Comparison of ENCODE assay signal across 38 mouse cellular contexts in the genomic region with DNA sequence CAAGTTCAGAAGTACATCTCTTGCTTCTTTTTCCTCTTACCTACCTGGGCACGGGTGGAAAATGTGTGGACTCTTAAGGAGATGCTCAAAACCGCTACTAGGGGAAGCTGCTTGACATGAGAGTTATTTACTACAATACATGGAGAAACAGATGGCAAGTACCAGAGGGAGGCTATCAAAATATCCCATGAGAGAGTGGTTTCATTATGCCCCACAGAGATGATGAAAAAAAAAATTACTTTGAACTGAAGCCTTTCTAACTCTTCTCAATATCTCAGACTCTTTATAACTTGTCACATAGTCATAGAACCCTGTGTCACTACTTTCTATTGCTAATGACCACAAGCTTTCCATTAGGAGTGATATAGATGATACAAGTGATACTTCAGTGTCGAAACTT. TPM values are rescaled to one million over a fixed set of nuclear protein-coding genes. Genes with fewer than 3 reads are reported as not detected.
"Had no signal": no experiment of that assay in that cellular context is flagged by ENCODE, and none has a peak within 500 bp of the region (broad histone marks: within the 10 kb centered on the region; RNA-seq: fewer than 3 reads in every experiment).

Gene Olfr616 (minus strand): TSS at position 101 of the 400 bp plus-strand sequence.

- H3K4me3 ChIP-seq: limb, embryonic 10.5 days; limb, embryonic 12.5 days; limb, embryonic 13.5 days; limb, embryonic 15.5 days; liver, embryonic 12.5 days; liver, embryonic 13.5 days; liver, embryonic 15.5 days; lung, embryonic 15.5 days; megakaryocyte, embryonic 14.5 days; midbrain, embryonic 10.5 days; midbrain, embryonic 12.5 days; midbrain, embryonic 13.5 days; midbrain, embryonic 15.5 days; myocyte; neural tube, embryonic 12.5 days had no signal

- DNase-seq: left cerebral cortex, postnatal 4 days; liver; liver, embryonic 13.5 days; liver, postnatal 0 days; lung, adult 18-20 months; lung, adult 2 months; lung, embryonic 14.5 days; lung, postnatal 10 days; lung, postnatal 14 days; lung, postnatal 36 days; lung, postnatal 4 days; midbrain, embryonic 14.5 days had no signal

- H3K27ac ChIP-seq: limb, embryonic 10.5 days; limb, embryonic 12.5 days; limb, embryonic 13.5 days; limb, embryonic 15.5 days; liver, embryonic 12.5 days; liver, embryonic 13.5 days; liver, embryonic 14.5 days; liver, embryonic 15.5 days; lung, embryonic 15.5 days; macrophage; midbrain, embryonic 10.5 days; midbrain, embryonic 12.5 days; midbrain, embryonic 13.5 days; midbrain, embryonic 15.5 days; neural tube, embryonic 12.5 days had no signal

RNA-seq across cellular contexts. Expression of gene Olfr616, which starts in this region (rescaled TPM):
- total RNA-seq: left cerebral cortex, postnatal 10 days; left cerebral cortex, postnatal 14 days; left cerebral cortex, postnatal 25 days; left cerebral cortex, postnatal 36 days; left cerebral cortex, postnatal 4 days; liver, adult 2 months; megakaryocyte progenitor cell, adult 5-6 weeks; megakaryocyte, adult 5-6 weeks; megakaryocyte-erythroid progenitor cell, adult 5-6 weeks; midbrain, postnatal 0 days; monocyte, adult 5-6 weeks had no signal
